In the genomic region with DNA sequence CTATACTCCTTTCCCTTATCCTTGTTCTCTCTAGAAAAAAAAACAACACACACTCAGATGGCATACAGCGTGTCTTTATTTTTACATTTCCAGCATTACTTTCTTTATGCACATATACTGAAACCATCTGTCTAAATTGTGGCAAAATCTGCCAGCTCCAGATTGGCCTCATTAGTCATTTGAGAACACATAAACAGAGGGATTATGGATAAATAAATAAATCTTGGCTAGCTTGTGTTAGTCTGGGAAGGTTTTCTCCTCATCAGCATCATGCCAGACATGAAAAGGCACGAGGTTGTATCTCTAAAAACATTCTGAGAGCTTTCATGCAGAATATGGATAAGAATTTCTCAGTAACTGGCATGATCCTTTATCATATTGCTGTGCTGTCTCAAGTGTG, we compare ENCODE assay signal across 19 mouse cellular contexts.
DNase-seq lines count a peak whose midpoint lies in the region; ATAC-seq lines count a peak whose summit lies in the region.
"Had no signal": no experiment of that assay in that cellular context is flagged by ENCODE, and none has a peak within 500 bp of the region (broad histone marks: within the 10 kb centered on the region; RNA-seq: fewer than 3 reads in every experiment).

No protein-coding gene starts in this region.

- H3K9ac ChIP-seq in embryonic facial prominence, embryonic 13.5 days = no peak overlapping the region
- no peak overlapping the region for H3K9ac ChIP-seq in hindbrain, embryonic 12.5 days
- H3K9ac ChIP-seq: heart, embryonic 13.5 days; hindbrain, embryonic 15.5 days; intestine, embryonic 15.5 days; limb, embryonic 15.5 days; liver, embryonic 15.5 days; midbrain, embryonic 13.5 days had no signal

- no peak overlapping the region for H3K4me3 ChIP-seq in embryonic facial prominence, embryonic 13.5 days
- H3K4me3 ChIP-seq in hindbrain, embryonic 12.5 days = no peak overlapping the region
- H3K4me3 ChIP-seq: heart, embryonic 13.5 days; hindbrain, embryonic 15.5 days; intestine, embryonic 15.5 days; limb, embryonic 15.5 days; liver, embryonic 15.5 days; midbrain, embryonic 13.5 days; myocyte had no signal

- H3K27me3 ChIP-seq in embryonic facial prominence, embryonic 13.5 days = no peaks in the 10 kb centered on the region
- no peaks in the 10 kb centered on the region for H3K27me3 ChIP-seq in hindbrain, embryonic 12.5 days
- H3K27me3 ChIP-seq: heart, embryonic 13.5 days; hindbrain, embryonic 15.5 days; intestine, embryonic 15.5 days; limb, embryonic 15.5 days; liver, embryonic 15.5 days; midbrain, embryonic 13.5 days had no signal

- peak overlapping the region; percentile 51; the same call in 1 of the 2 replicates for H3K27ac ChIP-seq in embryonic facial prominence, embryonic 13.5 days
- no peak overlapping the region for H3K27ac ChIP-seq in hindbrain, embryonic 12.5 days
- H3K27ac ChIP-seq: heart, embryonic 13.5 days; hindbrain, embryonic 15.5 days; intestine, embryonic 15.5 days; limb, embryonic 15.5 days; liver, embryonic 15.5 days; midbrain, embryonic 13.5 days had no signal

- DNase-seq in layer of hippocampus, adult 18-20 months (ENCODE audit: low spot score in 2 of 2) = peak; percentile 2 to 44
- DNase-seq in layer of hippocampus, postnatal 36 days = no peak
- peak; percentile 3 for DNase-seq in right cerebral cortex, adult 18-20 months
- DNase-seq in right cerebral cortex, postnatal 36 days (ENCODE audit: low spot score in 2 of 2) = no peak
- DNase-seq in layer of hippocampus, adult 9-11 months = peak; percentile 10
- DNase-seq: cerebellum, postnatal 10 days; heart, adult 11 months; kidney, postnatal 4 days; lung, postnatal 14 days; thymus, postnatal 36 days had no signal

- no peaks in the 10 kb centered on the region for H3K9me3 ChIP-seq in embryonic facial prominence, embryonic 13.5 days
- no peaks in the 10 kb centered on the region for H3K9me3 ChIP-seq in hindbrain, embryonic 12.5 days (replicated peaks)
- H3K9me3 ChIP-seq: heart, embryonic 13.5 days; hindbrain, embryonic 15.5 days; intestine, embryonic 15.5 days; limb, embryonic 15.5 days; liver, embryonic 15.5 days; midbrain, embryonic 13.5 days had no signal

- 37% methylated on average over 2 of the region's 2 CpGs for whole genome bisulfite sequencing in embryonic facial prominence, embryonic 13.5 days
- 67% methylated on average over 2 of the region's 2 CpGs for WGBS in hindbrain, embryonic 12.5 days

- no peak overlapping the region for H3K4me2 ChIP-seq in embryonic facial prominence, embryonic 13.5 days
- H3K4me2 ChIP-seq in hindbrain, embryonic 12.5 days (replicated peaks) = no peak overlapping the region
- H3K4me2 ChIP-seq: heart, embryonic 13.5 days; hindbrain, embryonic 15.5 days; intestine, embryonic 15.5 days; limb, embryonic 15.5 days; liver, embryonic 15.5 days; midbrain, embryonic 13.5 days had no signal

- H3K4me1 ChIP-seq in embryonic facial prominence, embryonic 13.5 days = 0 out of 2 replicates have a peak, but pooled peaks cover 5% of the 10 kb centered on the region
- no peaks in the 10 kb centered on the region for H3K4me1 ChIP-seq in hindbrain, embryonic 12.5 days
- H3K4me1 ChIP-seq: heart, embryonic 13.5 days; hindbrain, embryonic 15.5 days; intestine, embryonic 15.5 days; limb, embryonic 15.5 days; liver, embryonic 15.5 days; midbrain, embryonic 13.5 days had no signal

- no peak for ATAC-seq in embryonic facial prominence, embryonic 13.5 days (ENCODE audit: insufficient number of reproducible peaks, insufficient read depth, low FRiP score, low TSS enrichment, low read depth)
- ATAC-seq in hindbrain, embryonic 12.5 days (ENCODE audit: low FRiP score) = no peak
- ATAC-seq: intestine, embryonic 15.5 days; midbrain, embryonic 13.5 days had no signal

- H3K36me3 ChIP-seq in embryonic facial prominence, embryonic 13.5 days = no peaks in the 10 kb centered on the region
- no peaks in the 10 kb centered on the region for H3K36me3 ChIP-seq in hindbrain, embryonic 12.5 days
- H3K36me3 ChIP-seq: heart, embryonic 13.5 days; hindbrain, embryonic 15.5 days; intestine, embryonic 15.5 days; limb, embryonic 15.5 days; liver, embryonic 15.5 days; midbrain, embryonic 13.5 days had no signal

Comparison
In these comparisons a context has a peak if more than half of its experiments do, and no peak if none do; other contexts are left out.
1. DNase-seq: peak in layer of hippocampus, adult 18-20 months (2 of 2), right cerebral cortex, adult 18-20 months (single experiment) and layer of hippocampus, adult 9-11 months (single experiment); none in layer of hippocampus, postnatal 36 days (0 of 2) and right cerebral cortex, postnatal 36 days (0 of 2).